Mouse (Mus musculus): ENCODE data around the gene Lrig2. TPM values are rescaled to one million over a fixed set of nuclear protein-coding genes. Genes with fewer than 3 reads are reported as not detected.

The Lrig2 gene
- polyA plus RNA-seq, 1 experiment from 2014 or later: 33.8 TPM

GRCm38 (mm10) chr3:104533223-104533622, 21.5 kb upstream of the Lrig2 start:
- H3K36me3 ChIP-seq (ENCODE audit: control insufficient read depth, insufficient read depth, low read length): no peaks in the 10 kb centered on the region
- H3K27me3 ChIP-seq (ENCODE audit: control insufficient read depth, insufficient read depth, low read length): no peaks in the 10 kb centered on the region
- H3K4me2 ChIP-seq (ENCODE audit: low read depth, low read length): no peak overlapping the region
- no peak for ATAC-seq (ENCODE audit: low read depth)
- H3K9ac ChIP-seq (replicated peaks; ENCODE audit: low read depth, low read length): no peak overlapping the region
- 97% methylated on average over 1 of the region's 1 CpGs for WGBS
- H3K9me3 ChIP-seq (ENCODE audit: control insufficient read depth, low read length): no peaks in the 10 kb centered on the region
- H3K27ac ChIP-seq (ENCODE audit: low read depth, low read length): no peak overlapping the region
- no peaks in the 10 kb centered on the region for H3K4me1 ChIP-seq (ENCODE audit: control insufficient read depth, insufficient read depth, low read length)
- no peak overlapping the region for H3K4me3 ChIP-seq (ENCODE audit: low read depth, low read length)

GRCm38 (mm10) chr3:104526115-104526882, 14.6 kb upstream of the Lrig2 start:
- Histone ChIP-seq H3K9ac (replicated peaks; ENCODE audit: low read depth, low read length) (no peak overlapping the region), H3K27ac (ENCODE audit: low read depth, low read length) (no peak overlapping the region), H3K9me3 (ENCODE audit: control insufficient read depth, low read length) (no peaks in the 10 kb centered on the region), H3K4me2 (ENCODE audit: low read depth, low read length) (no peak overlapping the region), H3K4me3 (ENCODE audit: low read depth, low read length) (no peak overlapping the region), H3K4me1 (ENCODE audit: control insufficient read depth, insufficient read depth, low read length) (no peaks in the 10 kb centered on the region), H3K27me3 (ENCODE audit: control insufficient read depth, insufficient read depth, low read length) (no peaks in the 10 kb centered on the region), H3K36me3 (ENCODE audit: control insufficient read depth, insufficient read depth, low read length) (no peaks in the 10 kb centered on the region)
- no peak for ATAC-seq (ENCODE audit: low read depth)
- 78% methylated on average over 4 of the region's 4 CpGs for WGBS

GRCm38 (mm10) chr3:104525516-104525915, 13.8 kb upstream of the Lrig2 start:
- Histone ChIP-seq H3K4me2 (ENCODE audit: low read depth, low read length) (no peak overlapping the region), H3K4me3 (ENCODE audit: low read depth, low read length) (no peak overlapping the region), H3K9me3 (ENCODE audit: control insufficient read depth, low read length) (no peaks in the 10 kb centered on the region), H3K27me3 (ENCODE audit: control insufficient read depth, insufficient read depth, low read length) (no peaks in the 10 kb centered on the region), H3K27ac (ENCODE audit: low read depth, low read length) (no peak overlapping the region), H3K4me1 (ENCODE audit: control insufficient read depth, insufficient read depth, low read length) (no peaks in the 10 kb centered on the region), H3K36me3 (ENCODE audit: control insufficient read depth, insufficient read depth, low read length) (no peaks in the 10 kb centered on the region), H3K9ac (replicated peaks; ENCODE audit: low read depth, low read length) (no peak overlapping the region)
- no peak for ATAC-seq (ENCODE audit: low read depth)
- 42% methylated on average over 2 of the region's 2 CpGs for WGBS

- WGBS: 89% methylated on average over 1 of the region's 1 CpGs
Measured at GRCm38 (mm10) chr3:104525029-104525428, 13.3 kb upstream of the Lrig2 start.

GRCm38 (mm10) chr3:104523333-104523871, 11.7 kb upstream of the Lrig2 start:
- H3K36me3 ChIP-seq (ENCODE audit: control insufficient read depth, insufficient read depth, low read length): no peaks in the 10 kb centered on the region

More at GRCm38 (mm10) chr3:104525029-104525428, 13.3 kb upstream of the Lrig2 start:
- H3K4me3 ChIP-seq (ENCODE audit: low read depth, low read length): no peak overlapping the region
- no peak overlapping the region for H3K9ac ChIP-seq (replicated peaks; ENCODE audit: low read depth, low read length)
- H3K27ac ChIP-seq (ENCODE audit: low read depth, low read length): no peak overlapping the region
- no peak for ATAC-seq (ENCODE audit: low read depth)
- no peak overlapping the region for H3K4me2 ChIP-seq (ENCODE audit: low read depth, low read length)
- H3K9me3 ChIP-seq (ENCODE audit: control insufficient read depth, low read length): no peaks in the 10 kb centered on the region
- H3K4me1 ChIP-seq (ENCODE audit: control insufficient read depth, insufficient read depth, low read length): no peaks in the 10 kb centered on the region
- H3K36me3 ChIP-seq (ENCODE audit: control insufficient read depth, insufficient read depth, low read length): no peaks in the 10 kb centered on the region
- H3K27me3 ChIP-seq (ENCODE audit: control insufficient read depth, insufficient read depth, low read length): no peaks in the 10 kb centered on the region

GRCm38 (mm10) chr3:104521341-104521924, 9.7 kb upstream of the Lrig2 start:
- Histone ChIP-seq H3K9ac (replicated peaks; ENCODE audit: low read depth, low read length) (no peak overlapping the region), H3K27ac (ENCODE audit: low read depth, low read length) (no peak overlapping the region), H3K4me3 (ENCODE audit: low read depth, low read length) (no peak overlapping the region), H3K9me3 (ENCODE audit: control insufficient read depth, low read length) (no peaks in the 10 kb centered on the region), H3K4me1 (ENCODE audit: control insufficient read depth, insufficient read depth, low read length) (no peaks in the 10 kb centered on the region), H3K4me2 (ENCODE audit: low read depth, low read length) (no peak overlapping the region), H3K27me3 (ENCODE audit: control insufficient read depth, insufficient read depth, low read length) (no peaks in the 10 kb centered on the region), H3K36me3 (ENCODE audit: control insufficient read depth, insufficient read depth, low read length) (no peaks in the 10 kb centered on the region)
- 0 out of 2 replicates have a peak, but pooled peaks have one; percentile 11 for ATAC-seq (ENCODE audit: low read depth)
- WGBS: 38% methylated on average over 3 of the region's 3 CpGs

More at GRCm38 (mm10) chr3:104523333-104523871, 11.7 kb upstream of the Lrig2 start:
- Histone ChIP-seq H3K4me3 (ENCODE audit: low read depth, low read length) (no peak overlapping the region), H3K27ac (ENCODE audit: low read depth, low read length) (no peak overlapping the region), H3K27me3 (ENCODE audit: control insufficient read depth, insufficient read depth, low read length) (no peaks in the 10 kb centered on the region), H3K4me2 (ENCODE audit: low read depth, low read length) (no peak overlapping the region), H3K9me3 (ENCODE audit: control insufficient read depth, low read length) (no peaks in the 10 kb centered on the region), H3K9ac (replicated peaks; ENCODE audit: low read depth, low read length) (no peak overlapping the region), H3K4me1 (ENCODE audit: control insufficient read depth, insufficient read depth, low read length) (no peaks in the 10 kb centered on the region)
- no peak for ATAC-seq (ENCODE audit: low read depth)
- WGBS: 69% methylated on average over 4 of the region's 4 CpGs

GRCm38 (mm10) chr3:104520471-104520870, 8.8 kb upstream of the Lrig2 start:
- H3K27me3 ChIP-seq (ENCODE audit: control insufficient read depth, insufficient read depth, low read length): no peaks in the 10 kb centered on the region
- H3K4me3 ChIP-seq (ENCODE audit: low read depth, low read length): no peak overlapping the region
- 65% methylated on average over 3 of the region's 3 CpGs for WGBS
- no peak overlapping the region for H3K9ac ChIP-seq (replicated peaks; ENCODE audit: low read depth, low read length)
- no peaks in the 10 kb centered on the region for H3K4me1 ChIP-seq (ENCODE audit: control insufficient read depth, insufficient read depth, low read length)
- H3K9me3 ChIP-seq (ENCODE audit: control insufficient read depth, low read length): no peaks in the 10 kb centered on the region
- no peak overlapping the region for H3K4me2 ChIP-seq (ENCODE audit: low read depth, low read length)
- H3K36me3 ChIP-seq (ENCODE audit: control insufficient read depth, insufficient read depth, low read length): no peaks in the 10 kb centered on the region
- ATAC-seq (ENCODE audit: low read depth): no peak
- no peak overlapping the region for H3K27ac ChIP-seq (ENCODE audit: low read depth, low read length)

- WGBS: 69% methylated on average over 6 of the region's 6 CpGs
- H3K27ac ChIP-seq (ENCODE audit: low read depth, low read length): no peak overlapping the region
- no peak overlapping the region for H3K4me3 ChIP-seq (ENCODE audit: low read depth, low read length)
- no peaks in the 10 kb centered on the region for H3K27me3 ChIP-seq (ENCODE audit: control insufficient read depth, insufficient read depth, low read length)
- H3K9me3 ChIP-seq (ENCODE audit: control insufficient read depth, low read length): no peaks in the 10 kb centered on the region
- ATAC-seq (ENCODE audit: low read depth): no peak
- H3K4me2 ChIP-seq (ENCODE audit: low read depth, low read length): no peak overlapping the region
- no peak overlapping the region for H3K9ac ChIP-seq (replicated peaks; ENCODE audit: low read depth, low read length)
- no peaks in the 10 kb centered on the region for H3K4me1 ChIP-seq (ENCODE audit: control insufficient read depth, insufficient read depth, low read length)
- H3K36me3 ChIP-seq (ENCODE audit: control insufficient read depth, insufficient read depth, low read length): no peaks in the 10 kb centered on the region
Measured at GRCm38 (mm10) chr3:104518931-104519330, 7.2 kb upstream of the Lrig2 start.

- H3K27me3 ChIP-seq (ENCODE audit: control insufficient read depth, insufficient read depth, low read length): no peaks in the 10 kb centered on the region
- no peak for ATAC-seq (ENCODE audit: low read depth)
- WGBS: 87% methylated on average over 3 of the region's 3 CpGs
- H3K4me3 ChIP-seq (ENCODE audit: low read depth, low read length): no peak overlapping the region
- no peak overlapping the region for H3K4me2 ChIP-seq (ENCODE audit: low read depth, low read length)
- no peaks in the 10 kb centered on the region for H3K36me3 ChIP-seq (ENCODE audit: control insufficient read depth, insufficient read depth, low read length)
- H3K27ac ChIP-seq (ENCODE audit: low read depth, low read length): no peak overlapping the region
- no peaks in the 10 kb centered on the region for H3K9me3 ChIP-seq (ENCODE audit: control insufficient read depth, low read length)
- no peaks in the 10 kb centered on the region for H3K4me1 ChIP-seq (ENCODE audit: control insufficient read depth, insufficient read depth, low read length)
- no peak overlapping the region for H3K9ac ChIP-seq (replicated peaks; ENCODE audit: low read depth, low read length)
Measured at GRCm38 (mm10) chr3:104518411-104518810, 6.7 kb upstream of the Lrig2 start.

Data from neural tube, embryonic 14.5 days (tissue).